Mouse (Mus musculus) mammary gland, adult 2 months (tissue): ENCODE measurements around the gene Nop16. TPM values are rescaled to one million over a fixed set of nuclear protein-coding genes. Genes with fewer than 3 reads are reported as not detected.

ENCODE experiments used
- polyA plus RNA-seq: library from polyadenylated mRNA; depleted of rRNA; stranded (reverse); fragments of >200 nt; gene quantifications from 2 replicates; pipeline ENCODE4 v1.2.3, GENCODE M21; 2012; ENCODE audit warnings: low replicate concordance; rRNA removed

Gene Nop16
- 4.5 and 8.5 TPM in 2 replicates for polyA plus RNA-seq

GRCm38 (mm10) chr13:54589996-54590951 lies at the start of gene Nop16, which contains the start of gene Higd2a:
TSS of gene Nop16 (minus strand) at chr13:54590090.
TSS of gene Higd2a (plus strand) at chr13:54590207.

GRCm38 (mm10) chr13:54621155-54621932 lies 31.5 kb upstream of the Nop16 start, which contains the start of gene Faf2:
TSS of gene Faf2 (plus strand) at chr13:54621784.

GRCm38 (mm10) chr13:54610972-54611754 lies 21.3 kb upstream of the Nop16 start, which contains the start of gene Cltb:
TSS of gene Cltb (minus strand) at chr13:54611344.

GRCm38 (mm10) chr13:54574854-54575481 lies 14.9 kb downstream of the Nop16 start, which contains the start of gene Arl10:
TSS of gene Arl10 (plus strand) at chr13:54575015.

GRCm38 (mm10) chr13:54565201-54565581 lies 24.7 kb downstream of the Nop16 start, which contains the start of gene 4833439L19Rik:
TSS of gene 4833439L19Rik (minus strand) at chr13:54565435.

Other genes with a start within 250 kb of the Nop16 start
- gene Cplx2, start 218.7 kb downstream of the Nop16 start, polyA plus RNA-seq = 4.0 and 6.4 TPM in 2 replicates
- gene Thoc3, start 121.2 kb downstream of the Nop16 start, polyA plus RNA-seq = 24.4 and 57.3 TPM in 2 replicates
- 7.4 and 9.5 TPM in 2 replicates for gene Simc1, start 86.3 kb downstream of the Nop16 start, polyA plus RNA-seq
- gene 4833439L19Rik, start 24.7 kb downstream of the Nop16 start, polyA plus RNA-seq = 98.9 and 187 TPM in 2 replicates
- 25.5 and 31.3 TPM in 2 replicates for gene Arl10, start 15.1 kb downstream of the Nop16 start, polyA plus RNA-seq
- gene Higd2a, start 117 bp upstream of the Nop16 start, polyA plus RNA-seq = 138 and 146 TPM in 2 replicates
- gene Cltb, start 21.3 kb upstream of the Nop16 start, polyA plus RNA-seq = 57.0 and 62.0 TPM in 2 replicates
- gene Faf2, start 31.7 kb upstream of the Nop16 start, polyA plus RNA-seq = 18.5 and 27.4 TPM in 2 replicates
- 229 and 423 TPM in 2 replicates for gene Rnf44, start 103.8 kb upstream of the Nop16 start, polyA plus RNA-seq
- gene Cdhr2, start 111.4 kb upstream of the Nop16 start, polyA plus RNA-seq = 0.02 and 0.06 TPM in 2 replicates
- gene Gprin1, start 159.8 kb upstream of the Nop16 start, polyA plus RNA-seq = 0.06 and 0.12 TPM in 2 replicates
- not detected in 2 replicates for gene Sncb, start 176.5 kb upstream of the Nop16 start, polyA plus RNA-seq
- gene Eif4e1b, start 193.9 kb upstream of the Nop16 start, polyA plus RNA-seq = not detected in 2 replicates
- 26.1 and 26.7 TPM in 2 replicates for gene Tspan17, start 199.3 kb upstream of the Nop16 start, polyA plus RNA-seq